Mouse (Mus musculus) small intestine, adult 2 months (tissue): Measurements from ENCODE around the gene Rph3al. TPM values are rescaled to one million over a fixed set of nuclear protein-coding genes. Genes with fewer than 3 reads are reported as not detected.

Source experiments
- H3K27ac ChIP-seq: fragments of 200-500 bp; 2 replicates; pipeline ENCODE4 v1.5.1; 2012; ENCODE audit warnings: low read depth, low read length, control low read depth, inconsistent platforms; ENCODE audit not compliant: insufficient read depth
- H3K27me3 ChIP-seq: fragments of 200-500 bp; 2 replicates; pipeline ENCODE4 v1.6.1; 2012; ENCODE audit warnings: mild to moderate bottlenecking, moderate library complexity, low read length, inconsistent platforms; ENCODE audit not compliant: control insufficient read depth, insufficient read depth
- H3K36me3 ChIP-seq: fragments of 200-500 bp; 2 replicates; pipeline ENCODE4 v1.6.1; 2012; ENCODE audit warnings: mild to moderate bottlenecking, low read length, control low read depth, inconsistent platforms; ENCODE audit not compliant: control insufficient read depth, insufficient read depth
- H3K4me1 ChIP-seq: fragments of 200-500 bp; 2 replicates; pipeline ENCODE4 v1.6.1; 2012; ENCODE audit warnings: low read length, inconsistent platforms, mixed read lengths; ENCODE audit not compliant: control insufficient read depth, insufficient read depth, insufficient read length
- H3K4me3 ChIP-seq: fragments of 200-500 bp; 2 replicates; pipeline ENCODE4 v1.5.1; 2012; ENCODE audit warnings: low read depth, mild to moderate bottlenecking, control low read depth, inconsistent platforms, low read length, moderate library complexity
- CTCF ChIP-seq: fragments of 200-500 bp; IDR thresholded peaks from 2 replicates; pipeline ENCODE4 v1.5.1; 2012; ENCODE audit warnings: low read depth, mild to moderate bottlenecking, control low read depth, inconsistent platforms, low read length, moderate library complexity, mixed read lengths; ENCODE audit not compliant: insufficient replicate concordance, insufficient read length; ENCODE audit errors: extremely low read depth
- POLR2A ChIP-seq: fragments of 200-500 bp; IDR thresholded peaks from 2 replicates; pipeline ENCODE4 v1.6.1; 2012; ENCODE audit warnings: low read depth, mild to moderate bottlenecking, control low read depth, inconsistent platforms, low read length, moderate library complexity
- WGBS: fragments of 180-500 bp; shearing (Covaris S2); methylation state at CpG from one replicate; pipeline ENCODE4 v1.1.7; 2018; 5-methylcytosine and 5-hydroxymethylcytosine counted together
- polyA plus RNA-seq: library from polyadenylated mRNA; depleted of rRNA; stranded (reverse); fragments of >200 nt; gene quantifications from 2 replicates; pipeline ENCODE4 v1.2.3, GENCODE M21; 2012

Gene Rph3al
- polyA plus RNA-seq, 1 experiment, result 12.6 TPM

GRCm38 (mm10) chr11:75906556-75906955 lies 31.7 kb downstream of the Rph3al start:
- no peak for TF ChIP-seq POLR2A
- TF ChIP-seq CTCF, result no peak
- H3K36me3 ChIP-seq, result peaks cover 12% of the 10 kb centered on the region
- H3K27me3 ChIP-seq, result no peaks in the 10 kb centered on the region
- no peak overlapping the region for H3K4me3 ChIP-seq
- no peak overlapping the region for H3K27ac ChIP-seq
- WGBS, result 87% methylated on average over 12 of the region's 12 CpGs
- H3K4me1 ChIP-seq, result peaks cover 3% of the 10 kb centered on the region; the same call in 1 of the 2 replicates

GRCm38 (mm10) chr11:75904982-75905381 lies 33.2 kb downstream of the Rph3al start:
- H3K4me3 ChIP-seq, result no peak overlapping the region
- H3K27ac ChIP-seq, result no peak overlapping the region
- no peak for TF ChIP-seq CTCF
- TF ChIP-seq POLR2A, result no peak
- H3K27me3 ChIP-seq, result no peaks in the 10 kb centered on the region
- H3K4me1 ChIP-seq, result peaks cover 3% of the 10 kb centered on the region; the same call in 1 of the 2 replicates
- 25% methylated on average over 6 of the region's 6 CpGs for WGBS
- H3K36me3 ChIP-seq, result peaks cover 18% of the 10 kb centered on the region

- peaks cover 3% of the 10 kb centered on the region; the same call in 1 of the 2 replicates for H3K4me1 ChIP-seq
- TF ChIP-seq CTCF (no peak), POLR2A (no peak)
- peaks cover 21% of the 10 kb centered on the region for H3K36me3 ChIP-seq
- H3K27ac ChIP-seq, result no peak overlapping the region
- H3K27me3 ChIP-seq, result no peaks in the 10 kb centered on the region
- H3K4me3 ChIP-seq, result no peak overlapping the region
- 50% methylated on average over 5 of the region's 5 CpGs for WGBS
Observed at GRCm38 (mm10) chr11:75904501-75904900, 33.7 kb downstream of the Rph3al start.

GRCm38 (mm10) chr11:75903486-75903885 lies 34.7 kb downstream of the Rph3al start:
- WGBS, result 96% methylated on average over 3 of the region's 3 CpGs
- Histone ChIP-seq H3K27me3 (no peaks in the 10 kb centered on the region), H3K4me1 (peaks cover 3% of the 10 kb centered on the region; the same call in 1 of the 2 replicates), H3K27ac (no peak overlapping the region), H3K36me3 (peaks cover 21% of the 10 kb centered on the region), H3K4me3 (no peak overlapping the region)
- TF ChIP-seq POLR2A (no peak), CTCF (peak; percentile 62; the same call in 1 of the 2 replicates)

GRCm38 (mm10) chr11:75901339-75901738 lies 36.9 kb downstream of the Rph3al start:
- no peak for TF ChIP-seq POLR2A
- Histone ChIP-seq H3K27me3 (no peaks in the 10 kb centered on the region), H3K27ac (no peak overlapping the region), H3K4me3 (no peak overlapping the region), H3K36me3 (peaks cover 14% of the 10 kb centered on the region), H3K4me1 (peaks cover 3% of the 10 kb centered on the region; the same call in 1 of the 2 replicates)
- WGBS, result 93% methylated on average over 6 of the region's 6 CpGs

- WGBS, result 81% methylated on average over 9 of the region's 9 CpGs
- no peak for TF ChIP-seq POLR2A
- no peak for TF ChIP-seq CTCF
- H3K36me3 ChIP-seq, result peaks cover 9% of the 10 kb centered on the region
- peaks cover 1% of the 10 kb centered on the region; the same call in 1 of the 2 replicates for H3K4me1 ChIP-seq
- H3K4me3 ChIP-seq, result no peak overlapping the region
- H3K27ac ChIP-seq, result no peak overlapping the region
- no peaks in the 10 kb centered on the region for H3K27me3 ChIP-seq
Observed at GRCm38 (mm10) chr11:75899676-75900075, 38.6 kb downstream of the Rph3al start.

- no peak overlapping the region for H3K27ac ChIP-seq
- 89% methylated on average over 9 of the region's 9 CpGs for WGBS
Observed at GRCm38 (mm10) chr11:75898532-75898931, 39.7 kb downstream of the Rph3al start.

More at GRCm38 (mm10) chr11:75898532-75898931, 39.7 kb downstream of the Rph3al start:
- Histone ChIP-seq H3K36me3 (peaks cover 9% of the 10 kb centered on the region), H3K4me3 (no peak overlapping the region), H3K4me1 (no peaks in the 10 kb centered on the region), H3K27me3 (no peaks in the 10 kb centered on the region)
- TF ChIP-seq CTCF, result no peak
- no peak for TF ChIP-seq POLR2A
